Mouse (Mus musculus): ENCODE results near the gene Chmp6.
A peak's percentile ranks its signal among the peaks of the same experiment; 100 is the strongest.

- TF ChIP-seq POLR2A (IDR thresholded peaks at IDR 0.05; ENCODE audit: borderline replicate concordance, extremely low read depth, low read depth, low read length) (no peak), CTCF (IDR thresholded peaks at IDR 0.05; ENCODE audit: insufficient read depth, low read length) (peak; percentile 65)
These were observed 22.2 kb downstream of the Chmp6 start for GRCm38 (mm10) chr11:119935457-119935856.
